Mouse (Mus musculus) adrenal gland, postnatal 10 days (tissue): Measurements from ENCODE around the gene Larp7. TPM values are rescaled to one million over a fixed set of nuclear protein-coding genes. Genes with fewer than 3 reads are reported as not detected.
A peak's percentile ranks its signal among the peaks of the same experiment; 100 is the strongest.

Experiments used
- DNase-seq: peaks from one replicate; pipeline ENCODE4 v3.0.0; 2021; ENCODE audit warnings: mixed read lengths
- long read RNA-seq, 2 experiments: library from polyadenylated mRNA; stranded (forward); transcript quantifications; one replicate each; pipeline ENCODE4 v2.0.0; 2021
- total RNA-seq, 2 experiments: library from RNA; stranded (reverse); gene quantifications; 2 replicates each; pipeline ENCODE4 v1.2.3; 2021

Larp7 gene
- total RNA-seq: 10 to 100 TPM; 22.8 to 24.4 TPM
- long read RNA-seq, experiment 1, transcript Larp7-201 (13 exons, 2,121 nt): major isoform, 16 of 45 reads
- long read RNA-seq, experiment 1, partial matches to known transcripts: 23 of 45 reads
- long read RNA-seq, experiment 1, other reads (novel, unspliced or antisense): 6 of 45 reads
- long read RNA-seq, experiment 2, transcript Larp7-201 (13 exons, 2,121 nt): major isoform, 18 of 40 reads
- long read RNA-seq, experiment 2, partial matches to known transcripts: 12 of 40 reads
- long read RNA-seq, experiment 2, other reads (novel, unspliced or antisense): 10 of 40 reads

DNA sequence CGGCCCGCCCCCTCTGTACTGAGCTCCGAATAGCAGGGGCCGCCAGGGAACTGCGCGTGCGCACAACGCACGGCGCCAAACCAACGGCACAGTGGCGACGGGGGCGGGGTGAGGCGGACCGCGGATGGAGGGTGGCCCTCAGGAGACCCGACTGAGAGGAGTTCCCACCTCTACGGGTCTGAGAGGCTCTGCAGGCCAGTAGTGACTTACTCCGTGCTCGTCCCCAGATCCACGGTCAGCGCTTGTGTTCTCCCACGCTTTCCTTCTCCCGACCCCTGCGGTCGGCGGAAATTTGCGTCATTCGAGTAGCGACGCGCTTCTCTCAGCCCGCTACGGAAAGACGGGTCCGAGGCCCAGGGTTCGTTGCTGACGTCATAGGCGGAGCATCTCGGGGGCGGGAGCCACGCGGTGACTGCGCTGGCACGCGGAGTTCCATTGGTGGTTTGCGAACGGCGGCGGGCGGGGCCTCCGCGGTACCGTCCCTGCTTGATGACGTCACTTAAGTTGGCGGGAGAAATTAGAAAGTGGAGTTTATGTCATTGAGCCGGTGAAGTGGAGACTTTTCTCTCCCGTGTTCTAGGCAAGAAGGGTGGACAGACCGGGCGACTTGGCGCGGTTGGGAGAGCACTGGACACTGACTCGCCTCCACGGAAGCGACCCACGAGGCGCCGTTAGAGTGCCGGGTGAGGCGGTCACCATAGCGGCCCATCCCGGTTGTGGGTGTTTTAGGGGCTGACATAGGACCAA is at the start of gene Larp7, which contains the start of gene Zgrf1:
TSS of gene Larp7 (minus strand) at position 377 of the 747 bp plus-strand sequence.
TSS of gene Zgrf1 (plus strand) at position 517 of the 747 bp plus-strand sequence.
- peak; percentile 99 for DNase-seq

DNA sequence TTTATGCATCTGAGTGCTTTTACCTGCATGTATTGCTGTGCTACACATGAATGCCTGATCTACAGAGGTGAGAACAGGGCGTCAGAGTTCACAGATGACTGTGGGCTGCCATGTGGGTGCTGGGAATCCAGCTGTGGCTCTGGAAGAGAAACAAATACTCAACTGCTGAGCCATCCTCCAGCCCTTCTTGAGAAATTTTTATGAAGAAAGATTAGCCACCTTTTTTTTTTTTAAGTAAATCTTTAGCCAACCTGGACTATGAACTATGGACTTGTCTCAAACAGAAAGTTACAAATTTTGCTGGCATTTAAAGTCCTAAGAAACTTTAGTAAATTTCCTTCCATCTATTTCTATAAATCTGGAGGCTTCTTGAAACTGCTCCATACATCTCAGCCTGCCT is 44.0 kb upstream of the Larp7 start:
- DNase-seq: no peak

DNA sequence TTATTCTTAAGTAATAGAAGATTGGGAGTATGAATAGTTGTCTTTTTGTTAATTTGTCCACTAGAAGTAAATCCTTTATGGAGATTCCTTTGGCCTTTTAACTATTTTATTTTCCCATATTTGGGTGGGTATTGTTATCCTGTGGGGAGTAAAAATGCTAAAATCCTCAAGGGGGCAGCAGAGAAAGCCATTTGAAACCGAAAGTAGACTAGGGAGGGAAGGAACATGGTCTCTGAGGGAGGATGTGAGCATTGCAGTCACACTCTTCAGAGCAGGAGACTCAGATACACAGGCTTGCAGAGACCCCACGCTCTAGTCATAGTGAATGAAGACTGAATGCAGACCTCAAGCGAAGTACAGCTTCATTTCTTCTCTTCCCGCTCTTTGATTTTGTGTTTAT is 19.4 kb upstream of the Larp7 start:
- DNase-seq: peak; percentile 60

DNA sequence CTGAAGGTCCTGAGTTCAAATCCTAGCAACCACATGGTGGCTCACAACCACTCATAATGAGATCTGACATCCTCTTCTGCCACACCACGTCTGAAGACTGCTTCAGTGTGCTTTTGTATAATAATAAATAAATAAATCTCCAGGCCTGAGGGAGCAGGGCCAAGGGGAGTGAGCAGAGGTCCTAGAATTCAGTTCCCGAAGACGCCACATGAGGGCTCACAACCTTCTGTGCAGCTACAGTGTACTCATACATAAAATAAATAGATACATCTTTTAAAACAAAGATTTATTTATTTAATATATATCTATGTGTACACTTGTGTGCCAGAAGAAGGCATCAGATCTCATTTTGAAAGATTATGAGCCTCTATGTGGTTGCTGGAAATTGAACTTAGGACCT is 12.0 kb upstream of the Larp7 start:
- no peak for DNase-seq

DNA sequence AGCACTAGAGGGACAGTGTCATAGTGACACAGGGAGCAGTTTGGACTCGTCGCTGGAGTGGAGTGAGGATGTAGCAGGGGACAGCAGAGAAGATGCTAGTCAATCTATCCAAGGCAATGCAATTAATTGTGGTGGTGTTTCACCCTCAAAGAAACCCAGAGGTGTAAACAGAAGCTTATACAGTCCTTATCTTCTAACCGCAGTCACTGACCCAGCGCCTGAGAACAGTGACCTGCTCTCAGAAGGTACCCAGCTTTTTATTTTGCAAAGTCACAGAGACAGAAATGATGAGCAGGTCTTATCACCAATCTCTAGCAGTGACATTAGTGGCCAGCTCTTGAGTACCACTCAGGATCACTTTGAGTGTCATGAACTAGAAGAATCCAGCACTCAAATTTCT is 9.8 kb upstream of the Larp7 start:
- no peak for DNase-seq

DNA sequence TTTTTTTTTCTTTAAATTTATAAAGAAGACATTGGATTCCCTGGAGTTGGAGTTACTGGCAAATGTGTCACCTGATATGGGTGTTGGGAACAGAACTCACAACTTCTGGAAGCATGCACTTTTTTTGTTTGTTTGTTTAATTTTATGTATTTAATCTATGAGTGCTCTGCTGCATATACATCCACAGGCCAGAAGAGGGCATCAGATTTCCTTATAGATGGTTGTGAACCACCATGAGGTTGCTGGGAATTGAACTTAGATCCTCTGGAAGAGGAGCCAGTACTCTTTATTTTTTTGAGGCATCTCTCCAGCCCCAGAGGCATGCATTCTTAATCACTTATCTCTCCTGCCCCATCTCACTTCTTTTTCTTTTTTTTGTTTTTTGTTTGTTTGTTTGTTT is 5.1 kb upstream of the Larp7 start:
- DNase-seq: no peak

DNA sequence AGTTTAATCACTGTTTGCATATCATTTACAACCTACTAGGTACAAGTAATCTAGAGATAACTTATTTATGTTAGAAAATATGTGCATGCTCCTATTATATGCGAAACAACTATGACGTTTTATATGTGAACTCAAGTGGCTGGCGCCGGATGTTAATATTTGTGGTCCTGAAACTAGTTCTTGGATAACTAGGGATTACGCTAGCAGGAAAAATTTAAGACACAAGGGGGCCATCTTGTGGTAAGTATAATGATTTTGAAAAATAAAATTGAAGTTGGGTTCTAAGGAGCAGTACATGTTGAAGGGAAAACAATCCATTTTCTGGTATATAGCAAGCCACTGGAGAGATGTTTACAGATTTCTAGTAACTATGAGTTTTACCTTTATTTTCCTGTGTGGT is 1.6 kb upstream of the Larp7 start:
- DNase-seq: no peak

DNA sequence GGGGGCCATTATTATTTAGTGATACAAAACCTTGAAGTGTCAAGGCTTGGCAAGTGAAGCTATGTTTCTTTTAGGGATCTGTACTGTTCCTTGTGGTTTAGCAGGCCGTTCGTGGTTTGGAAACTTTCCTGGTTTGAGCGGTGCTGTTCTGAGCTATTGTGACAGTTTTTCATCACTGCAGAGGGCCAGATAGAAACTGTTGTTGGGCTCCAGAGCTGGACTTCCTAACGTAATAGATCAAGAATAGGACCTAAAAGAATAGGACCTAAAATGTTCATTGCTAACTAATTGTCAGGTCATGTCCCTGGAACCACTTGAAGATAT is 533 bp upstream of the Larp7 start:
- no peak for DNase-seq

DNA sequence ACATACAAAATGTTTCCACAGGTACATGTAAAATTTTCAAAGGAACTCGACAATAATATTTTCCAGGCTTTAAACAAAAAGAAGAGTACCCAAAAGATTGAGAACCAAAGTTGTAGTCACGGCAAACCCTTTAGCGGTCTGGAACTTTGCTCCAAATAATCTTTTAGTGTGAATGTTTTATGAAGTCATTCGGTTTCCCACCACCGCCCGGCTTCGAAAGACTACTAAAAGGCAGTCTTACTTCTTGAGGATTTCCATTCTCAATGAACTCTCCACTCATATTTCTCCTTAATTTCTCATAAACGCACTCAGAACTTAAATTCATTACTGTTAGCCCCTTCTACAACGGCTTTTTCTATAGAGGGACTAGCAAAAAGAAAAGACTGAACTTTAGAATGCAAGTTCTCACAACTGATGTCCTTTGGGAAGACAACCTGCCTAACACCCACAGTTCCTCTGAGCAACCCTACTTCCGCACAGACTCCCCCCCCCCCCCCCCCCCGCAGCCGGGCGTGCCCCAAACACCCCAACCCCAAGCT is 646 bp downstream of the Larp7 start:
- peak; percentile 19 for DNase-seq

DNA sequence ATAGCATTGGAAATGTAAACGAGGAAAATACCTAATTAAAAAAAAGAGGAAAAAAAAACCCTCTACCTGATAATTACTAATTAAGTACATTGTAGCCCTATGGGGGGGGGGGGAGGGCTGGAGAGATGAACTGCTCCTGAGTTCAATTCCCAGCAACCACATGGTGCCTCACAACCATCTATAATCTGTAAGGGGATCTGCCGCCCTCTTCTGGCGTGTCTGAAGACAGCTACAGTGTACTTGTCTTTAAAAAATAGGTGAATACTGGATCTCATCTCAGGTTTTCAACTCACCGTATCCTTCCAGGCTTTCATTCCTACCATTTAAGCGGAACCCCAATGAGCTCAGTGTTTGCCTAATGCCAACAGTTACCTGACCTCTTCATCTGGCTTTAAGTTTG is 5.3 kb downstream of the Larp7 start:
- DNase-seq: peak; percentile 52

DNA sequence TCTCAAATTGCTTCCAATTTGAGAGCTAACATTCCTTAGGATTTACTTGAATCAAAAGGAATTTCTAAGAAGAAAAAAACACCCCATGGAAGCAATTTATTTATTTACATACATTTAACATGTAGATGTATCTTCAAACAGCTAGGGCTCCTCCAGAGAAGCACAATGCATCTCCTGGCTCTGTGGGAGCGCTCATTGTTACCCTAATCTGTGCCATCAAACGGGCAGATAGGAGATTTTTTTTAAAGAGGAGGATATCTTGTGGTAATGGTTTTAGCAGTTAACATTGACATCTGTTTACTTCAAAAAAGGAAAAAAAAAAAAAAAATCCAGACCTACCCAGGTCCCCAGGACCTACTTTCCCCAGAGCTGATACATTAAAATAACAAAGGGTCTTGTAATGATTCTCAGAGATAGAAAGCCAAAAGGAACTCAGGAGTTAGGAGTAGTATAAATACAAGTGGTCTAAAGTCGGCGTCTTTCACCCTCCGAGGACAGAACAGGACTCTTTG is 8.5 kb downstream of the Larp7 start:
- no peak for DNase-seq

DNA sequence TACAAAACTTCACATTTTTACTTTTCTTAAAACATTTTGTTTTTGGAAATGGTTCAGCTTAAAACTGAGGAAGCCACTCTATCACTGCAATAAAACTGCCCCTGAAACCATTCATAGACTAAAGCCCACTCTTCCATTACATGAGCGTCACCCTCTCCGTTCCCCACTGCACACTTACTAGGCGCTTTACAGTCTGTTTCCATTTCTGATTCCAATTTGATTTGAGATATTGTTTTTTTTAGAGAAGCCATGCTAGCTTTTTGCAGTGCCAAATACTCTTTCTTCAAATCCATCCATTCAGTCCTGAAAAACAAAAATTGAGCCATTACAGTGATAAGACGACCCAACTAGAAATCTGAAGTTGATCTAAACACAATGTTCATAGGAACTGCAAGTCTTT is 9.2 kb downstream of the Larp7 start:
- no peak for DNase-seq

DNA sequence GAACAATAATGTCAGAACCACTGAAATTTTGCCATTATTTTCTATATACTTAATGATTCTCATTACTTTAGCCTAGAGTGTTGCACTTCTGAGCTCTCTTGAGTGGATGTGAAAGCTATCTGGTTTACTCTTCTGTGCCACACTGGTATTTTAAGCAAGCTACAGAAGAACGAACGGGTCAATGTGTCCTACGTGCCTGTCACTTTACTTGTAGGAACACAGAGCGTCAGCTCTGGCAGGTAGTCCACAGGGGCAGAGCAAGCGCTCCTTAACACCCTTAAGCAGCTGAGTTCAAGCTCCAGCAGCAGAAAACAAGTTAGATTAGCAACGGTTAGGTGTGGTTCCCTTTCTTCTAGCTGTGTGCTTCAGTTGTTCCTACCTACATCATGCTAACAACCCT is 14.0 kb downstream of the Larp7 start:
- no peak for DNase-seq

DNA sequence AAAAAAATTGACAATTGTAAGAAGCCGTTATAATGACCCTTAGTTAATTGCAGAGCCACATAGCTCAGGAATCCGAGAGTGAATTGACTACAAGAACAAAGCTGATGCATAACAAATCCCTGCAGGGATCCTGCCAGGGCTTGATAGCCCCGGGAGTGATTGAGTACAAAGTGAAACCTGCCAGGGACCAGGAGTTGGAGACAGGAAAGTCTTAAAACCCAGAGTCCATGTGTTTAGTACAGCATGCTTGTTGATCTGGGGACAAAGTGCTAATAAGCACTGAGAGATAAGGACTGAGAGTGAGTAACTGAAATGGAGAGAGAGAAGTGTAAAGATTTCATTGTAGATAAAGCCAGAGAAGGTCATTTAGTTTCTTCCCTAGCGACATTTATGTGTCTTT is 22.9 kb downstream of the Larp7 start:
- DNase-seq: no peak

DNA sequence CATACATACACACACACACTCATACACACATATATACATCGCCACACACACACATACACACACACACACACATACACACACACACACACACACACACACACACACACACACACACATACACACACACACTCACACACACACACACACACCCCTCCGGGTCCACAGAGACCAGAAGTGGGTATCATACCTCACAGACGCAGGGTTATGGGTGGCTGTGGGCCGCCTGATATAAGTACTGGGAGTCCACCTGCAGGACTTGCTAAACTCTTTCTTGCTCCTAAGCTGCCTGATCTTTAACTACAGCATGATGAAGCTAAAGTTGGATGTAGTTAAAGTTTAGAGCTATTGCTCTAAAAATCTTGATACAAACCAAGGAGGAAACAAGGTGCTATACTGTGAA is 23.3 kb downstream of the Larp7 start:
- no peak for DNase-seq

DNA sequence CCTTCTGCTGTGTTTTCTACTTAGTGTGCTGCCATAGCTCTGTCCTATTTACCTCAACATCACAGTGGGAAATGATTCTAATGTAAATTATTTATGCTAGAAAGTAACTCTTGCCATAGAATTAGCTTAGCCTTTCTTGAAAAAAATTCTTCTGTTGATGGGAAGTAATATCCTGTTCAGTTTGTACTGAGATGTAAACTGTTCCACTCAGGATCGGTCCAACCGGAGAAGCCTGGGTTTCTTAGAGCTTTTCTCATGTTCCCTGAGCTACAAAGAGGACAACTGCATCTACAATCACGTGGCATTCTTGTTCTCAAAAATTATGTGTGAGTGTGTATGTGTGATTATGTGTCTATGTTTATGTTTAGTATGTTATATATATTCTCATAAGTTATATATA is 23.9 kb downstream of the Larp7 start:
- no peak for DNase-seq

DNA sequence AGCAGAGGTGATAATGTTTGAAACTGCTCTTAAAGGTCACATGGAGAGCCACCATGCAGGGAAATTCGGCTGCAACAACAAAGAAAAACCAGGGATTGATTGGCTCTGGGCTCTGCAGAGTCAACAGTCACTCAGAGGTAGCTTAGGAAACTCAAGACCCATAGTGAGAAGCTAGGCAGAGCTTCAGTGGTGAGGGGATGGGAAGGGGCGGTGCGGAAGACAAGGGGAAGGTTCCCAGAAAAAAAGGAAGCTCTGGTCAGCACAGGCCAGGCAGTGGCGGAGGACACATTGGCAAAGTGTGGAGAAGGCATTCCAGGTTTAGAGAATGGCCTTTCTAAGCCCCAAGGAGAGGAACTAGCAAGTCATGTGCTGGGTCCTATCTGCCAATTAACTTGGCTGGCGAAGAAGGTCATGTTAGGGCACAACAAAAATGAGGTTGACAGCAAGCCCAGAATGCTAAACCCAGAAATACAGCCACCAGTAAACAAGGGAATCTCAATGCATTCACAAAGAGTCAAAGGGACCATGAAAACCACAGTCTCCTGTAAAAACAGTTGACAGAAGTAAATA is 25.6 kb downstream of the Larp7 start:
- peak; percentile 52 for DNase-seq

DNA sequence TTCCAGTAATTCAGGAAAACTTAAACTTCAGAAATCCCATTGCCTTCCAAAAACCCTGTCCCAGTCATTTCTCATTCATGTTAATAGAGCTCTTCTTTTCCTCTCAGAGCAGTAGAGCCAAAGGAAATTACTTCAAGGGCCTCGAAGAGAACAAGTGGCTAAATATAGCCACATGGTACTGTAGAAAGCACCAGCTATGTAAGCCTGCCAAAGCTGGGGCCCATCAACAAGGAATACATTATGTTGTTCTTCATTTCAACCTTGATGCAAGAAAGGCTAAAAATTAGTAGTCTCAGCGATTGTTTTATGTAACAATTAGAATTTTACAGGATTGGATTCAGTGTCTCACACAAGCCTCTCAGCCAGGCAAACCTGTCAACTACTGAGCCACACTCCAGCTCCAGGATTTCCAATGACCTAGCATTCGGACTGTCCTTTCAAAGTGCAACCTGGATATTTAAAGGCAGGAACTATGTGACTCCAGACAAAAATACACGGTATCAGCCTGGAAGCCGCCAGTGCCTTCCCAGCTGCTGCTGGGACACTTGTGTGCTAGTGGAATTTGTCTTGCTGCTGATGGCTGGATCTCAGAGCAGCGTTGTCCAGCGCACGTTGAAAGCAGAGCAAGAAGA is 27.8 kb downstream of the Larp7 start:
- no peak for DNase-seq

DNA sequence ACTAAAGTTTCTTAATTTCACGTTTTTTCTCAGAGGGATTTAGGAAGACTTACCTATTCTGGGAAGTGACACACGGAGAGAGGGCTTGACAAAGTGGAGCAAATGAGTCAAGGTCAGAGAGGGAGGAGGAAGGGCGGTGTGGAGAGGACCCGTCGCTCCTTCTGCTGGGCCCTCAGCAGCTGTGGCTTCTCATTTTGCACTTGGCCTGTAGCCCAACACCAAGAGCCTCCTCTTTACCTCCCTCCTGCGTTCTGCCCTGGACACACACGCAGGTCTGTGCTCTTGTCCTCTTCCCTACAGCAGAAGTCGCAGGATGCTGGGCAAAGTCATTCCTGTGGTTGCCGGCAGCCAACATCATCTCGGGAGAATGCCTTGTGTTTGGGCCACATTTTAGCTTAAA is 32.0 kb downstream of the Larp7 start:
- DNase-seq: no peak

DNA sequence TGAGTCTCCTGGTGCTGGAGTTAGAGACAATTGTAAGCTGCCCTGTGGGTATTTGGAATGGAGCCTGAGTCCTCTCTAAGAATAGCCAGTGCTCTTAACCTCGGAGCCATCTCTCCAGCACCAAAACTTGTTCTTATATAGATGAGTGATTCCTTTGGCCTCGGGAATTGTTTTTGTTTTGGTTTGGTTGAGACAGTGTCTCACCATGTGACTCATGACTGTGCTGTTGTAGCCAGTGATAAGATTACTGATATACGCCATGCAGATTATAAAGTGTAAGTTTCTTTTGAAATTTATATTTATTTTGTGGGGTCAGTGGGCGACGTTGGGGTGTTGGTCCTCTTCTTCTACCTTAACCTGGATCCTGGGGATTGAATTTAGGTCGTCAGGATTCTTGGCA is 32.8 kb downstream of the Larp7 start:
- DNase-seq: peak; percentile 10

DNA sequence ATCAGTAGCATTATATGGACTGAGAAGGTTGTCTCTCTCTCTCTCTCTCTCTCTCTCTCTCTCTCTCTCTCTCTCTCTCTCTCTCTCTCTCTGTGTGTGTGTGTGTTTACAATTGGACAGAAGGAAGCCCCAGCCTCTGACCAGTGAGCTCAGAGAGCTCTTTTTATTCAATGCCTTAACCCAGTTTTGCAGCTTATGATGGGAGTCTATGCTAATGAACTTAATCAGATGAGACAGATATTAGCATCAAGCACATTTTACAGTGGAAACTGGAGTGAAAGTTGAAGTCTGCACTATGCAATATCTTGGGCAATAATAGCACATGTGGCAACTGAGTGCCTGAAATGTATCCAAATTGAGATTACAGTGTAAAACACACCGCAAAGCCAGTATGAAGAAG is 37.9 kb downstream of the Larp7 start:
- peak; percentile 9 for DNase-seq

DNA sequence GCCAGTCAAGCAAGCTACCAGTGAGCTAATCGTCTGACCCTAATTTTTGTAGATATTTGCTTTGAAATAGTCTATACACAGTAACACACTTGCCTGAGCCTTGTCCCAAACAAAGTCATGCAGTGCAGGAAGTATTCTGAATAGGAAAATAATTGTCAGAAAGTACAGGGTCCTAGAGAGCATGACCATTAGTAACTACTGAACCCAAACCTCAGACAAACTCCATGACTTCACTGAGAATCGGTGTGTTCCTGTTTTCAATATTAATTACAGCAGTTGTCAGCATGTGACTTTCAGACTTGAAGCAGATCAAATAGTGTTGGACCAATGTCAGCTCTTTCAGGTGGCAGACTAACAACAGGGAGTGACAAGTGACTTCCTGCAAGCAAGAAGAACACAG is 39.5 kb downstream of the Larp7 start:
- no peak for DNase-seq
